ENCODE assay signal across 8 mouse cellular contexts in genomic region chr12:25189174-25189761, GRCm38 (mm10).
DNase-seq lines count a peak whose midpoint lies in the region; ATAC-seq and TF ChIP-seq lines count a peak whose summit lies in the region.

No protein-coding gene starts in this region.

- H3K9me3 ChIP-seq in lung, postnatal 0 days (ENCODE audit: low read length) = no peaks in the 10 kb centered on the region
- no peaks in the 10 kb centered on the region for H3K9me3 ChIP-seq in liver, embryonic 16.5 days (replicated peaks; ENCODE audit: control insufficient read depth, low read length)

- ATAC-seq in lung, postnatal 0 days = peak; percentile 44; the same call in 1 of the 2 replicates
- peak; percentile 32; the same call in 1 of the 2 replicates for ATAC-seq in liver, embryonic 16.5 days (ENCODE audit: low read depth)

- no peaks in the 10 kb centered on the region for H3K36me3 ChIP-seq in lung, postnatal 0 days (ENCODE audit: insufficient read depth, low read length)
- no peaks in the 10 kb centered on the region for H3K36me3 ChIP-seq in liver, embryonic 16.5 days (ENCODE audit: control insufficient read depth, insufficient read depth)

- H3K27ac ChIP-seq in lung, postnatal 0 days (ENCODE audit: low read length) = no peak overlapping the region
- peak overlapping the region; percentile 22 for H3K27ac ChIP-seq in liver, embryonic 16.5 days (ENCODE audit: low read length)

- 0 out of 2 replicates have a peak, but pooled peaks cover 5% of the 10 kb centered on the region for H3K4me1 ChIP-seq in lung, postnatal 0 days (ENCODE audit: insufficient read depth, low read depth, low read length)
- H3K4me1 ChIP-seq in liver, embryonic 16.5 days (ENCODE audit: control insufficient read depth, low read depth, low read length) = peaks cover 4% of the 10 kb centered on the region

- H3K9ac ChIP-seq in lung, postnatal 0 days (replicated peaks; ENCODE audit: low read depth) = no peak overlapping the region
- no peak overlapping the region for H3K9ac ChIP-seq in liver, embryonic 16.5 days (ENCODE audit: low read depth, low read length)

- DNase-seq in lung, postnatal 0 days (ENCODE audit: low spot score) = peak; percentile 37
- no peak for DNase-seq in lung, postnatal 25 days (ENCODE audit: low spot score)
- DNase-seq in frontal cortex, postnatal 14 days (ENCODE audit: low spot score in 2 of 2) = peak; percentile 26 to 54
- peak; percentile 71 for DNase-seq in layer of hippocampus, adult 11-12 months (ENCODE audit: low spot score)
- peak; percentile 48 to 65 for DNase-seq in thymus, adult 18-20 months
- no peak for DNase-seq in kidney, postnatal 36 days
- DNase-seq in adrenal gland, adult (ENCODE audit: inconsistent age in 2 of 2, low spot score in 1 of 2) = no peak

- H3K27me3 ChIP-seq in lung, postnatal 0 days (replicated peaks; ENCODE audit: insufficient read depth, low read length) = no peaks in the 10 kb centered on the region
- no peaks in the 10 kb centered on the region for H3K27me3 ChIP-seq in liver, embryonic 16.5 days (ENCODE audit: control insufficient read depth, insufficient read depth, low read depth, low read length)

- no peak for TF ChIP-seq EP300 in lung, postnatal 0 days (IDR thresholded peaks at IDR 0.05)

- no peak overlapping the region for H3K4me2 ChIP-seq in lung, postnatal 0 days (replicated peaks; ENCODE audit: low read depth, low read length)
- no peak overlapping the region for H3K4me2 ChIP-seq in liver, embryonic 16.5 days (ENCODE audit: low read depth, low read length)

- WGBS in lung, postnatal 0 days = 55% methylated on average over 16 of the region's 16 CpGs
- 20% methylated on average over 16 of the region's 16 CpGs for WGBS in liver, embryonic 16.5 days (ENCODE audit: insufficient replicate concordance)

- no peak overlapping the region for H3K4me3 ChIP-seq in lung, postnatal 0 days (ENCODE audit: low read depth, low read length)
- H3K4me3 ChIP-seq in liver, embryonic 16.5 days (ENCODE audit: low read depth, low read length) = no peak overlapping the region

- TF ChIP-seq CTCF in lung, postnatal 0 days (IDR thresholded peaks at IDR 0.05) = no peak

Comparison
In these comparisons a context has a peak if more than half of its experiments do, and no peak if none do; other contexts are left out.
1. DNase-seq: peak in lung, postnatal 0 days (single experiment), frontal cortex, postnatal 14 days (2 of 2), layer of hippocampus, adult 11-12 months (single experiment) and thymus, adult 18-20 months (2 of 2); none in lung, postnatal 25 days (single experiment), kidney, postnatal 36 days (0 of 2) and adrenal gland, adult (0 of 2).